Mouse (Mus musculus): Measurements from ENCODE around the gene Avp. TPM values are rescaled to one million over a fixed set of nuclear protein-coding genes. Genes with fewer than 3 reads are reported as not detected.

Gene Avp
- not detected in 2 replicates for polyA plus RNA-seq (2012; rRNA removed)

DNA sequence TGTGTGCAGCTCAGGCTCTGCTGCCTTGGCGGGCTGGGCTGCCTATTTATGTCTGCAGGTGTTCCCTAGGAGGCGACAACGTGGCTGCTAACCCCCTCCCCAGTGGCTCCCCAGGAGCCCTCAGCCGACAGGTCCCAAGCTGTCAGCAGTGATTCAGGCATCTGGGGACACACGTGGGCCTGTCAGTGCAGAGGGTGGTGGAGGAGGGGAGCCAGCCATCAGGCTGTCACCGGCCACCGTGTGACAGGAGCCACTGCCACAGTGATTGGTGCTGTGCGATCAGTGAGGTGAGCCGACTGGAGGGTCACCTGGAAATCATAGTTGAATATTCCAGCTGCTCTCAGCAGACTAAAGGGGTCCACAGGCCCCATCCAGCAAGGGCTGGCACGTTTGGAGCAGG lies at the start of gene Avp:
TSS of gene Avp (minus strand) at position 3 of the 400 bp plus-strand sequence.
- Histone ChIP-seq H3K27me3 (ENCODE audit: control insufficient read depth, insufficient read depth, low read length) (no peaks in the 10 kb centered on the region; the same call in 1 of the 2 replicates), H3K4me3 (replicated peaks; ENCODE audit: insufficient read depth, low read depth, low read length) (no peak within 1 kb of the TSS), H3K27ac (ENCODE audit: insufficient read depth, low read length) (no peak within 1 kb of the TSS), H3K4me1 (ENCODE audit: control insufficient read depth, insufficient read depth, low read length) (peaks cover 6% of the 10 kb centered on the region; the same call in 1 of the 2 replicates)
- WGBS: 37% methylated on average over 10 of the region's 10 CpGs
- DNase-seq: no peak
- TF ChIP-seq CTCF (IDR thresholded peaks at IDR 0.05; ENCODE audit: borderline replicate concordance, insufficient read depth, low read depth, low read length) (no peak), POLR2A (IDR thresholded peaks at IDR 0.05; ENCODE audit: borderline replicate concordance, insufficient read depth, low read length) (no peak)

GRCm38 (mm10) chr2:130629839-130630203 lies 47.5 kb upstream of the Avp start, which contains the start of the genes Fastkd5 and Ubox5:
Fastkd5 (minus strand) TSS chr2:130630027.
Ubox5 (minus strand) TSS chr2:130630038.
- peak; percentile 90 to 94 for DNase-seq
- H3K4me3 ChIP-seq (replicated peaks; ENCODE audit: insufficient read depth, low read depth, low read length): peak within 1 kb of the TSS; percentile 97
- peaks cover 22% of the 10 kb centered on the region for H3K4me1 ChIP-seq (ENCODE audit: control insufficient read depth, insufficient read depth, low read length)
- H3K27me3 ChIP-seq (ENCODE audit: control insufficient read depth, insufficient read depth, low read length): no peaks in the 10 kb centered on the region
- under 1% methylated on average over 25 of the region's 25 CpGs for WGBS
- peak within 1 kb of the TSS; percentile 29 for H3K27ac ChIP-seq (ENCODE audit: insufficient read depth, low read length)
- TF ChIP-seq POLR2A (IDR thresholded peaks at IDR 0.05; ENCODE audit: borderline replicate concordance, insufficient read depth, low read length) (peak; percentile 62; the same call in 1 of the 2 replicates), CTCF (IDR thresholded peaks at IDR 0.05; ENCODE audit: borderline replicate concordance, insufficient read depth, low read depth, low read length) (no peak)

GRCm38 (mm10) chr2:130629080-130629838 lies 46.9 kb upstream of the Avp start:
- H3K4me3 ChIP-seq (replicated peaks; ENCODE audit: insufficient read depth, low read depth, low read length): peak overlapping the region; percentile 97
- H3K27ac ChIP-seq (ENCODE audit: insufficient read depth, low read length): peak overlapping the region; percentile 29
- H3K4me1 ChIP-seq (ENCODE audit: control insufficient read depth, insufficient read depth, low read length): peaks cover 16% of the 10 kb centered on the region
- DNase-seq: no peak
- TF ChIP-seq POLR2A (IDR thresholded peaks at IDR 0.05; ENCODE audit: borderline replicate concordance, insufficient read depth, low read length): no peak
- no peak for TF ChIP-seq CTCF (IDR thresholded peaks at IDR 0.05; ENCODE audit: borderline replicate concordance, insufficient read depth, low read depth, low read length)
- WGBS: 2% methylated on average over 37 of the region's 37 CpGs
- no peaks in the 10 kb centered on the region for H3K27me3 ChIP-seq (ENCODE audit: control insufficient read depth, insufficient read depth, low read length)

DNA sequence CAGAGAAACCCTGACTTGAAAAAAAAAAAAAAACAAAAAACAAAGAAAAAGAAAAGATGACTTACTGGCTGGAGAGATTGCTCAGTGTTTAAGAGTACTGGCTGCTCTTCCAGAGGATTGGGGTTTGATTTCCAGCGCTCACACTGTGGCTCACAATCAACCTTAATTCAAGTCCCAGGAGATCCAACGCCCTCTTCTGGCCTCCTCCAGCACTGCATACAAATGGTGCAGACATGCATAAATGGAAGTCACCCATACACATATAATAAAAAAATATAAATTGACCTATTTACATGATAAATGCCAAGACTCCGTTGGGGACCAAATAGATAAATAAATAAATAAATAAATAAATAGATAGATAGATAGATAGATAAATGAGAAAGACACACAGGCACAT lies 46.1 kb upstream of the Avp start:
- WGBS: 55% methylated on average over 3 of the region's 3 CpGs
- peak in 1 of 2 experiments; percentile 32 for DNase-seq
- TF ChIP-seq POLR2A (IDR thresholded peaks at IDR 0.05; ENCODE audit: borderline replicate concordance, insufficient read depth, low read length) (no peak), CTCF (IDR thresholded peaks at IDR 0.05; ENCODE audit: borderline replicate concordance, insufficient read depth, low read depth, low read length) (no peak)
- Histone ChIP-seq H3K4me1 (ENCODE audit: control insufficient read depth, insufficient read depth, low read length) (peaks cover 8% of the 10 kb centered on the region; the same call in 1 of the 2 replicates), H3K4me3 (replicated peaks; ENCODE audit: insufficient read depth, low read depth, low read length) (no peak overlapping the region), H3K27ac (ENCODE audit: insufficient read depth, low read length) (no peak overlapping the region), H3K27me3 (ENCODE audit: control insufficient read depth, insufficient read depth, low read length) (no peaks in the 10 kb centered on the region)

GRCm38 (mm10) chr2:130618972-130619371 lies 36.6 kb upstream of the Avp start:
- 89% methylated on average over 7 of the region's 7 CpGs for WGBS
- TF ChIP-seq POLR2A (IDR thresholded peaks at IDR 0.05; ENCODE audit: borderline replicate concordance, insufficient read depth, low read length) (no peak), CTCF (IDR thresholded peaks at IDR 0.05; ENCODE audit: borderline replicate concordance, insufficient read depth, low read depth, low read length) (no peak)

DNA sequence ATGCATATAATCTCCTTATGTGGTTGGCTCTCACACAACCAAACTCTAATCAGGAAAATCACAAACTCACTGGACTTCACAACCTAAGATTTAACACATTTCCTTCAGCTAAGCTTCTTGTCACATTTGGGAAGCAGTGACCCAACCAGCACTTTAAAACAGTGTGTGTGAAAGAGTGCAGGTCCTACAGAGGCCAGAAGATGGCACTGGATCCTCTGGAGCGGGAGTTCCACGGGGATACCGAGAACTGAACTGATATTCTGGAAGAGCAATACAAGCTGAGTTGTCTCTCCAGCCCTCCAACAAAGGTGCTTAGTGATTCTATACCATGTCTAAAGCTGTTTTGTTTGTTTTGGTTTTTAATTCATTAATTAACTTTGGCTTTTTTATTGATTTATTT lies 30.7 kb upstream of the Avp start:
- TF ChIP-seq CTCF (IDR thresholded peaks at IDR 0.05; ENCODE audit: borderline replicate concordance, insufficient read depth, low read depth, low read length) (peak; percentile 65), POLR2A (IDR thresholded peaks at IDR 0.05; ENCODE audit: borderline replicate concordance, insufficient read depth, low read length) (no peak)
- Histone ChIP-seq H3K4me1 (ENCODE audit: control insufficient read depth, insufficient read depth, low read length) (no peaks in the 10 kb centered on the region), H3K27me3 (ENCODE audit: control insufficient read depth, insufficient read depth, low read length) (no peaks in the 10 kb centered on the region), H3K4me3 (replicated peaks; ENCODE audit: insufficient read depth, low read depth, low read length) (no peak overlapping the region), H3K27ac (ENCODE audit: insufficient read depth, low read length) (no peak overlapping the region)
- 61% methylated on average over 3 of the region's 3 CpGs for WGBS
- peak in 1 of 2 experiments; percentile 46 for DNase-seq

More at GRCm38 (mm10) chr2:130618972-130619371, 36.6 kb upstream of the Avp start:
- DNase-seq: no peak
- Histone ChIP-seq H3K4me3 (replicated peaks; ENCODE audit: insufficient read depth, low read depth, low read length) (no peak overlapping the region), H3K27me3 (ENCODE audit: control insufficient read depth, insufficient read depth, low read length) (no peaks in the 10 kb centered on the region), H3K4me1 (ENCODE audit: control insufficient read depth, insufficient read depth, low read length) (no peaks in the 10 kb centered on the region), H3K27ac (ENCODE audit: insufficient read depth, low read length) (no peak overlapping the region)

DNA sequence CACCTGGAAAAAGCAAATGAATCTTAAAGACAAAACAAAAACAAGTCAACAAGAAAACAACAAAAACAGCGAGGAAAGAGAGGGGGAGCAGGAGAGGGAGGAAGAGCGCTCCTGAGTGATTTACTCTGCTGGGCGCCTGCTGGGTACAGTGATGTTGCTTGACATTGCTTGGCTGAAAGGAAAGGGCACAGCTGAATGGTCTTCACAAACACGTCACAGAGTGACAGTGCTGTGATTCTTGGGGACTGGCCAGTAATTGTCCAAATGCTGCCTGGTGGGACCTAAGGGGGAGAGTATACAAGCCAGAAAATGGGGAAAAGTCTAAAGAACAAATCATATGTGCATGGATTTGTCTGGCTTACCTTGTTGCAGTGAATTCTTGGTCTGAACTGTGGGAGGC lies 19.8 kb upstream of the Avp start:
- TF ChIP-seq CTCF (IDR thresholded peaks at IDR 0.05; ENCODE audit: borderline replicate concordance, insufficient read depth, low read depth, low read length): no peak
- TF ChIP-seq POLR2A (IDR thresholded peaks at IDR 0.05; ENCODE audit: borderline replicate concordance, insufficient read depth, low read length): no peak
- Histone ChIP-seq H3K4me3 (replicated peaks; ENCODE audit: insufficient read depth, low read depth, low read length) (no peak overlapping the region), H3K27me3 (ENCODE audit: control insufficient read depth, insufficient read depth, low read length) (no peaks in the 10 kb centered on the region), H3K4me1 (ENCODE audit: control insufficient read depth, insufficient read depth, low read length) (no peaks in the 10 kb centered on the region), H3K27ac (ENCODE audit: insufficient read depth, low read length) (no peak overlapping the region)
- DNase-seq: no peak
- 53% methylated on average over 4 of the region's 4 CpGs for WGBS

DNA sequence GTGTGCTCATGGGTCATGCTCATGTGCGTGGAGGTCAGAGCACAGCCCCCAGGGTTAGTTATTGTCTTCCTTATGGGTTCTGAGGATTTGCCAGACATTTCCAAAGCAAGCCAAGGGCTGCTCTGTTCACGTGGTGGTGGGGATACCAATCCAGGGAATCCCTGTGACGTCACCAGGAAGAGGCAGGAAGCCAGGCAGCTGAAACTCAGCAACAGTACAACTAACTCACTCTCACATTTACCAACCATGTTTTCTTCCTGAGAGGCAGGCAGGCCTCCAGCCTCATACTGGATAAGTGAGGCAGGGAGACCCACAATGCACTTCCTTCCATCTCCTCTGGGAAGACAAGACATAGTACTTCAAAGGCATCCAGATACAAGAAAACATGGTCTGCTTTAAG lies 16.0 kb upstream of the Avp start:
- DNase-seq: no peak
- H3K27ac ChIP-seq (ENCODE audit: insufficient read depth, low read length): no peak overlapping the region
- TF ChIP-seq CTCF (IDR thresholded peaks at IDR 0.05; ENCODE audit: borderline replicate concordance, insufficient read depth, low read depth, low read length) (no peak), POLR2A (IDR thresholded peaks at IDR 0.05; ENCODE audit: borderline replicate concordance, insufficient read depth, low read length) (no peak)
- H3K4me1 ChIP-seq (ENCODE audit: control insufficient read depth, insufficient read depth, low read length): no peaks in the 10 kb centered on the region
- 55% methylated on average over 3 of the region's 3 CpGs for WGBS
- no peak overlapping the region for H3K4me3 ChIP-seq (replicated peaks; ENCODE audit: insufficient read depth, low read depth, low read length)
- no peaks in the 10 kb centered on the region for H3K27me3 ChIP-seq (ENCODE audit: control insufficient read depth, insufficient read depth, low read length)
